23 mouse cellular contexts compared by ENCODE assay signal in the genomic region with DNA sequence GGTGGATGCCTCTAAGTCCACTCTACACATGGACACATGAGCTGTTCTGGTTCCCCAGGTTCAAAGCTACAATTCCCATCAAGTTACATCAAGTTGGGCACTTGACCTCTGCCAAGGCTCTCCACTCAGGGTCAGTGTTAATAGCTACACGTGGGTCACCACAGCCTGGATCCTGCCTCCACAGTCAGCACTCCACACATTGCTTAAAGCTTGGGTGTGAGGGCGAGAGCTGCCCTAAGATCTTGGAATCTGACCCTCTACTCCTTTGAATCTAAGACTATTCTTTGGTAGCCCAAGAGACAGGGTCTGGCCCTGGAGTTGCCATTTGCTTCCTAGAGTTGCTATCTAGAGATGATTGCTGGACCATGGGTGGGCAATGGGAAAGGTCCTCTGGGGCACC. TPM values are rescaled to one million over a fixed set of nuclear protein-coding genes. Genes with fewer than 3 reads are reported as not detected.
DNase-seq lines count a peak whose midpoint lies in the region; ATAC-seq and TF ChIP-seq lines count a peak whose summit lies in the region.
"Had no signal": no experiment of that assay in that cellular context is flagged by ENCODE, and none has a peak within 500 bp of the region (broad histone marks: within the 10 kb centered on the region; RNA-seq: fewer than 3 reads in every experiment).

No protein-coding gene starts in this region.

- DNase-seq in cerebellum, adult 9-10 months, result peak; percentile 41
- no peak for DNase-seq in heart, postnatal 0 days (ENCODE audit: low spot score)
- no peak for DNase-seq in heart, postnatal 4 days
- DNase-seq in urinary bladder, adult 18-20 months (ENCODE audit: low spot score in 2 of 2), result no peak
- DNase-seq in layer of hippocampus, postnatal 25 days (ENCODE audit: extremely low spot score in 1 of 2, low spot score in 1 of 2), result no peak
- DNase-seq: adrenal gland, postnatal 36 days; kidney, postnatal 14 days; layer of hippocampus, adult 9-11 months; lung, adult 18-20 months; retina, postnatal 1 day; thymus, postnatal 25 days had no signal

- WGBS in heart, postnatal 0 days, result 92% methylated on average over 2 of the region's 2 CpGs
- WGBS in liver, embryonic 15.5 days (ENCODE audit: insufficient replicate concordance), result 87% methylated on average over 2 of the region's 2 CpGs

- TF ChIP-seq EP300 in heart, postnatal 0 days (IDR thresholded peaks at IDR 0.05; ENCODE audit: low read depth), result no peak

- H3K4me2 ChIP-seq in heart, postnatal 0 days (ENCODE audit: low read depth, low read length), result no peak overlapping the region
- H3K4me2 ChIP-seq in liver, embryonic 15.5 days, result no peak overlapping the region

- H3K9ac ChIP-seq in heart, postnatal 0 days (replicated peaks; ENCODE audit: low read depth, low read length), result no peak overlapping the region
- no peak overlapping the region for H3K9ac ChIP-seq in liver, embryonic 15.5 days
- H3K9ac ChIP-seq: embryonic facial prominence, embryonic 15.5 days had no signal

- 0 out of 2 replicates have a peak overlapping the region, but pooled peaks have one; percentile 92 for H3K27ac ChIP-seq in heart, postnatal 0 days (ENCODE audit: low read depth)
- H3K27ac ChIP-seq in bone marrow macrophage, adult 2 months (ENCODE audit: insufficient read depth, low read depth, low read length), result peak overlapping the region; percentile 98
- peak overlapping the region; percentile 95 for H3K27ac ChIP-seq in liver, embryonic 15.5 days (replicated peaks)

- peaks cover 14% of the 10 kb centered on the region for H3K4me1 ChIP-seq in heart, postnatal 0 days (ENCODE audit: control insufficient read depth, insufficient read depth)
- peaks cover 53% of the 10 kb centered on the region for H3K4me1 ChIP-seq in bone marrow macrophage, adult 2 months (ENCODE audit: control insufficient read depth, insufficient read depth, low read length)
- peaks cover 81% of the 10 kb centered on the region for H3K4me1 ChIP-seq in liver, embryonic 15.5 days (replicated peaks)

- H3K36me3 ChIP-seq in heart, postnatal 0 days (replicated peaks; ENCODE audit: control insufficient read depth, insufficient read depth, low read length), result peaks cover 20% of the 10 kb centered on the region
- peaks cover 21% of the 10 kb centered on the region for H3K36me3 ChIP-seq in liver, embryonic 15.5 days (replicated peaks)

- H3K4me3 ChIP-seq in heart, postnatal 0 days (ENCODE audit: low read depth, low read length), result no peak overlapping the region
- H3K4me3 ChIP-seq in bone marrow macrophage, adult 2 months (ENCODE audit: insufficient read depth, low read length), result no peak overlapping the region
- no peak overlapping the region for H3K4me3 ChIP-seq in liver, embryonic 15.5 days (replicated peaks)

- no peaks in the 10 kb centered on the region for H3K27me3 ChIP-seq in heart, postnatal 0 days (ENCODE audit: control insufficient read depth, insufficient read depth, low read length)
- H3K27me3 ChIP-seq in liver, embryonic 15.5 days, result no peaks in the 10 kb centered on the region
- H3K27me3 ChIP-seq: embryonic facial prominence, embryonic 15.5 days had no signal

- TF ChIP-seq CTCF in heart, postnatal 0 days (IDR thresholded peaks at IDR 0.05; ENCODE audit: low read depth), result no peak
- TF ChIP-seq CTCF in bone marrow macrophage, adult 2 months (IDR thresholded peaks at IDR 0.05; ENCODE audit: low read depth, low read length), result no peak

- H3K9me3 ChIP-seq in heart, postnatal 0 days (replicated peaks; ENCODE audit: control insufficient read depth, low read length), result no peaks in the 10 kb centered on the region
- no peaks in the 10 kb centered on the region for H3K9me3 ChIP-seq in liver, embryonic 15.5 days (replicated peaks)
- H3K9me3 ChIP-seq: embryonic facial prominence, embryonic 15.5 days; hindbrain, embryonic 13.5 days had no signal

- ATAC-seq in cerebellum, adult (ENCODE audit: insufficient number of reproducible peaks, low FRiP score, low TSS enrichment), result no peak
- no peak for ATAC-seq in heart, postnatal 0 days (ENCODE audit: insufficient read depth, low read depth)
- no peak for ATAC-seq in liver, embryonic 15.5 days (ENCODE audit: insufficient read depth)

- no peak for TF ChIP-seq POLR2A in bone marrow macrophage, adult 2 months (IDR thresholded peaks at IDR 0.05; ENCODE audit: borderline replicate concordance, low read depth, low read length)

RNA-seq across cellular contexts. Expression of gene Ctsd, which starts 0.9 kb away (rescaled TPM):
- 1,049 and 1,105 TPM in 2 replicates for total RNA-seq in heart, postnatal 0 days (2014; rRNA removed; ENCODE audit: low replicate concordance)
- polyA plus RNA-seq in heart, postnatal 0 days (2015; fragmentation: Nextera tagmentation; extraction: Ambion mirVana), result 484 and 489 TPM in 2 replicates
- 100 to 1,000 TPM; 344 to 370 TPM for total RNA-seq in heart, postnatal 4 days (2021)
- polyA plus RNA-seq in bone marrow macrophage, adult 2 months (2012; ENCODE audit: insufficient read depth, insufficient read length, missing spikeins), result 2,800 and 3,060 TPM in 2 replicates
- polyA plus RNA-seq in liver, embryonic 15.5 days (2015; fragmentation: Nextera tagmentation; extraction: Ambion mirVana), result 377 and 446 TPM in 2 replicates
- 100 to 1,000 TPM; 313 to 344 TPM for total RNA-seq in layer of hippocampus, postnatal 25 days (2021)

RNA-seq across cellular contexts. Expression of gene Gm49369, which starts 6.3 kb away (rescaled TPM):
- not detected in 2 replicates for total RNA-seq in heart, postnatal 0 days (2014; rRNA removed; ENCODE audit: low replicate concordance)
- 0.85 TPM in 1 of 2 replicates, not detected in the other for polyA plus RNA-seq in heart, postnatal 0 days (2015; fragmentation: Nextera tagmentation; extraction: Ambion mirVana)
- total RNA-seq in heart, postnatal 4 days (2021), result 1 to 10 TPM in 1 of 2 experiments, under 1 TPM in 1; 0.43 to 1.7 TPM
- polyA plus RNA-seq in bone marrow macrophage, adult 2 months (2012; ENCODE audit: insufficient read depth, insufficient read length, missing spikeins), result 1.1 TPM in 1 of 2 replicates, not detected in the other
- polyA plus RNA-seq in liver, embryonic 15.5 days (2015; fragmentation: Nextera tagmentation; extraction: Ambion mirVana), result 0.54 and 0.78 TPM in 2 replicates
- total RNA-seq in layer of hippocampus, postnatal 25 days (2021), result 10 to 100 TPM in 1 of 2 experiments, 1 to 10 TPM in 1; 3.2 to 10.3 TPM
- total RNA-seq: megakaryocyte-erythroid progenitor cell, adult 5-6 weeks had no signal
- polyA plus RNA-seq: embryonic facial prominence, embryonic 15.5 days; forebrain, embryonic 14.5 days; intestine, postnatal 0 days; small intestine, adult 2 months; stomach, embryonic 14.5 days had no signal

RNA-seq across cellular contexts. Expression of gene Ifitm10, which starts 15.2 kb away (rescaled TPM):
- total RNA-seq in heart, postnatal 0 days (2014; rRNA removed; ENCODE audit: low replicate concordance), result 0.62 and 4.0 TPM in 2 replicates
- 3.4 and 3.9 TPM in 2 replicates for polyA plus RNA-seq in heart, postnatal 0 days (2015; fragmentation: Nextera tagmentation; extraction: Ambion mirVana)
- 1 to 10 TPM; 2.0 TPM for total RNA-seq in heart, postnatal 4 days (2021)
- 0.59 TPM in 1 of 2 replicates, not detected in the other for polyA plus RNA-seq in bone marrow macrophage, adult 2 months (2012; ENCODE audit: insufficient read depth, insufficient read length, missing spikeins)
- polyA plus RNA-seq in liver, embryonic 15.5 days (2015; fragmentation: Nextera tagmentation; extraction: Ambion mirVana), result 1.9 and 2.1 TPM in 2 replicates
- total RNA-seq in layer of hippocampus, postnatal 25 days (2021), result 10 to 100 TPM; 40.7 to 41.8 TPM
- total RNA-seq: megakaryocyte-erythroid progenitor cell, adult 5-6 weeks had no signal

RNA-seq across cellular contexts. Expression of gene Syt8, which starts 45.9 kb away (rescaled TPM):
- 18.0 TPM in 1 of 2 replicates, not detected in the other for total RNA-seq in heart, postnatal 0 days (2014; rRNA removed; ENCODE audit: low replicate concordance)
- 0.10 TPM in 1 of 2 replicates, not detected in the other for polyA plus RNA-seq in heart, postnatal 0 days (2015; fragmentation: Nextera tagmentation; extraction: Ambion mirVana)
- total RNA-seq in heart, postnatal 4 days (2021), result not detected
- polyA plus RNA-seq in bone marrow macrophage, adult 2 months (2012; ENCODE audit: insufficient read depth, insufficient read length, missing spikeins), result 5.6 TPM in 2 replicates
- polyA plus RNA-seq in liver, embryonic 15.5 days (2015; fragmentation: Nextera tagmentation; extraction: Ambion mirVana), result 0.13 TPM in 1 of 2 replicates, not detected in the other
- total RNA-seq in layer of hippocampus, postnatal 25 days (2021), result not detected
- total RNA-seq: adrenal gland, postnatal 36 days; left cerebral cortex, postnatal 25 days; megakaryocyte-erythroid progenitor cell, adult 5-6 weeks had no signal
- polyA plus RNA-seq: cortical plate, adult 2 months; forebrain, embryonic 14.5 days; hindbrain, embryonic 13.5 days had no signal

RNA-seq across cellular contexts. Expression of gene Tnni2, which starts 52.9 kb away (rescaled TPM):
- not detected in 2 replicates for total RNA-seq in heart, postnatal 0 days (2014; rRNA removed; ENCODE audit: low replicate concordance)
- 8.9 and 9.9 TPM in 2 replicates for polyA plus RNA-seq in heart, postnatal 0 days (2015; fragmentation: Nextera tagmentation; extraction: Ambion mirVana)
- total RNA-seq in heart, postnatal 4 days (2021), result 10 to 100 TPM in 1 of 2 experiments, 1 to 10 TPM in 1; 6.6 to 16.4 TPM
- polyA plus RNA-seq in bone marrow macrophage, adult 2 months (2012; ENCODE audit: insufficient read depth, insufficient read length, missing spikeins), result 10.2 and 13.8 TPM in 2 replicates
- 17.6 and 29.3 TPM in 2 replicates for polyA plus RNA-seq in liver, embryonic 15.5 days (2015; fragmentation: Nextera tagmentation; extraction: Ambion mirVana)
- under 1 TPM in 1 of 2 experiments, not detected in 1; 0.70 TPM for total RNA-seq in layer of hippocampus, postnatal 25 days (2021)
- total RNA-seq: left cerebral cortex, postnatal 25 days had no signal
